Mouse (Mus musculus) embryonic fibroblast, embryonic 13.5 days (primary cell): ENCODE measurements around the gene Pagr1b. TPM values are rescaled to one million over a fixed set of nuclear protein-coding genes. Genes with fewer than 3 reads are reported as not detected.

Experiments
- H3K27ac ChIP-seq: 2 replicates; pipeline ENCODE4 v1.5.1; 2012; ENCODE audit warnings: low read length, control low read depth, inconsistent platforms; ENCODE audit not compliant: insufficient read depth
- H3K4me1 ChIP-seq: 2 replicates; pipeline ENCODE4 v1.6.1; 2011; ENCODE audit warnings: low read length; ENCODE audit not compliant: control insufficient read depth, insufficient read depth
- H3K4me3 ChIP-seq: 2 replicates; pipeline ENCODE4 v1.5.1; 2011; ENCODE audit warnings: mild to moderate bottlenecking, control low read depth, low read length; ENCODE audit not compliant: insufficient read depth
- CTCF ChIP-seq: IDR thresholded peaks from 2 replicates; pipeline ENCODE4 v1.5.1; 2011; ENCODE audit warnings: mild to moderate bottlenecking, control low read depth, low read length, moderate library complexity, borderline replicate concordance; ENCODE audit not compliant: insufficient read depth
- POLR2A ChIP-seq: IDR thresholded peaks from 2 replicates; pipeline ENCODE4 v1.6.1; 2011; ENCODE audit warnings: low read depth, mild to moderate bottlenecking, control low read depth, low read length, moderate library complexity
- polyA plus RNA-seq: library from polyadenylated mRNA; stranded (reverse); fragments of >200 nt; gene quantifications from 2 replicates; pipeline ENCODE4 v1.2.4, GENCODE M21; 2011; ENCODE audit warnings: low read depth; ENCODE audit not compliant: missing spikeins, insufficient read length

The Pagr1b gene
- polyA plus RNA-seq, 1 experiment: 25.6 TPM

GRCm38 (mm10) chr7:127020491-127020890 lies 4.2 kb upstream of the Pagr1b start:
- Histone ChIP-seq H3K27ac (no peak overlapping the region), H3K4me1 (peaks cover 8% of the 10 kb centered on the region; the same call in 1 of the 2 replicates), H3K4me3 (peak overlapping the region; percentile 29)
- TF ChIP-seq POLR2A (no peak), CTCF (no peak)

GRCm38 (mm10) chr7:127020031-127020430 lies 3.7 kb upstream of the Pagr1b start:
- no peak for TF ChIP-seq CTCF
- no peak for TF ChIP-seq POLR2A
- Histone ChIP-seq H3K27ac (no peak overlapping the region), H3K4me3 (peak overlapping the region; percentile 29), H3K4me1 (peaks cover 8% of the 10 kb centered on the region; the same call in 1 of the 2 replicates)

- TF ChIP-seq POLR2A (no peak), CTCF (no peak)
- Histone ChIP-seq H3K4me3 (no peak overlapping the region), H3K4me1 (peaks cover 8% of the 10 kb centered on the region; the same call in 1 of the 2 replicates), H3K27ac (no peak overlapping the region)
These were observed 3.1 kb upstream of the Pagr1b start for GRCm38 (mm10) chr7:127019306-127019960.

GRCm38 (mm10) chr7:127018416-127019305 lies 2.4 kb upstream of the Pagr1b start:
- Histone ChIP-seq H3K4me3 (no peak overlapping the region), H3K4me1 (peaks cover 7% of the 10 kb centered on the region; the same call in 1 of the 2 replicates), H3K27ac (no peak overlapping the region)
- TF ChIP-seq CTCF (no peak), POLR2A (no peak)

- peaks cover 6% of the 10 kb centered on the region; the same call in 1 of the 2 replicates for H3K4me1 ChIP-seq
- TF ChIP-seq POLR2A: no peak
- no peak for TF ChIP-seq CTCF
- no peak overlapping the region for H3K27ac ChIP-seq
- H3K4me3 ChIP-seq: no peak overlapping the region
These were observed 1.7 kb upstream of the Pagr1b start for GRCm38 (mm10) chr7:127017950-127018345.

GRCm38 (mm10) chr7:127016971-127017949 lies 976 bp upstream of the Pagr1b start, which contains the start of gene Pagr1a:
Gene Pagr1a, minus strand, starts transcription at chr7:127017352.
- TF ChIP-seq POLR2A (peak; percentile 76), CTCF (peak; percentile 55; the same call in 1 of the 2 replicates)
- H3K4me1 ChIP-seq: peaks cover 8% of the 10 kb centered on the region
- peak within 1 kb of the TSS; percentile 73 for H3K4me3 ChIP-seq
- H3K27ac ChIP-seq: peak within 1 kb of the TSS; percentile 85

GRCm38 (mm10) chr7:127016486-127016938 lies 228 bp upstream of the Pagr1b start:
- Histone ChIP-seq H3K4me1 (peaks cover 2% of the 10 kb centered on the region; the same call in 1 of the 2 replicates), H3K27ac (peak overlapping the region; percentile 85), H3K4me3 (peak overlapping the region; percentile 73)
- TF ChIP-seq POLR2A (peak; percentile 87; the same call in 1 of the 2 replicates), CTCF (no peak)

GRCm38 (mm10) chr7:127016081-127016480 lies 203 bp downstream of the Pagr1b start:
- Histone ChIP-seq H3K4me3 (peak overlapping the region; percentile 73), H3K4me1 (peaks cover 2% of the 10 kb centered on the region; the same call in 1 of the 2 replicates), H3K27ac (peak overlapping the region; percentile 85)
- no peak for TF ChIP-seq CTCF
- TF ChIP-seq POLR2A: no peak; the same call in 1 of the 2 replicates

- TF ChIP-seq POLR2A: no peak
- TF ChIP-seq CTCF: no peak
- no peak overlapping the region for H3K4me3 ChIP-seq
- H3K27ac ChIP-seq: no peak overlapping the region
- peaks cover 2% of the 10 kb centered on the region; the same call in 1 of the 2 replicates for H3K4me1 ChIP-seq
These were observed 1.3 kb downstream of the Pagr1b start for GRCm38 (mm10) chr7:127014993-127015392.
